Mouse (Mus musculus): Measurements from ENCODE around the gene Ece2. TPM values are rescaled to one million over a fixed set of nuclear protein-coding genes. Genes with fewer than 3 reads are reported as not detected.

The Ece2 gene
- 7.1 and 7.8 TPM in 2 replicates for polyA plus RNA-seq (2015; fragmentation: Nextera tagmentation; extraction: Ambion mirVana)

DNA sequence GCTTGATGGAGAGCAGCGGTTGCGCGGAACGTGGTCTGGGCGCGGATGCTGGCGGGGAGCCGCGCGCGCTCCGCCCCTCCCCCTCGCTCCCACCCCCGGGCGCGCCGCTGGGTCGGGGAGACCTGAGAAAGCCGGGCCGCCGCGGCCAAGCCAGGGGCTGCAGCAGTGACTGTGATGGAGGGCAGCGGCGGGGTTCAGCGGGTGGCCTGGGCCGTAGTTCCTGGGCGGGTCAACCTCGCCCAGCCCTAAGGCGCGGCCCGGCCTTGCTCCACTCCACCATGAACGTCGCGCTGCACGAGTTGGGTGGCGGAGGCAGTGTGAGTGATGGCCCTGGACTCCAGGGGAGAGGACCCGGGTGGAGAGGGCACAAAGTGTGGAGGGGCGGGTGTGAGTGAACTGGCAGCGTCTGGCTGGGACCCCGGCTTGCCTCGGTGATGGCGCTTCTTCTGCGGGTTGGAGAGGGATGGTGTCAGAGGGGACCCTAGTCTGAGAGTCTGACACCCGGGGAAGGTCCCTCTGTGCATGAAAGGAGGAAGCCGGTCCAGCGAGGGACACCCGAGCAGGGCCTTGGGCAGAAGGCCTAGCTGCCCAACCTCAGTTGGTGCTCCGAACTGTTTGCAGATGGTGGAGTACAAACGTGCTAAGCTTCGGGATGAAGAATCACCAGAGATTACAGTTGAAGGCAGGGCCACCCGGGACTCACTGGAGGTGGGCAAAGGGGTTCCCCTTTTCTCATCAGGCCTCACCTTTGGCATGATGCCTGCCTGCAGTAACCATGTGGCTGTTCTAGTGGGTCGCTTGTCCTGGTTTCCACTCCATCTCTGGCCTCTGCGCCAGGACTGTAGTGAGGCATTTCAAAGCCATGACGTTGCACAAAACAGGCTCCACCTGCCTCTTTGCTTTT, at the start of gene Ece2:
TSS of gene Ece2 (plus strand) at position 98 of the 904 bp plus-strand sequence.
- Histone ChIP-seq H3K4me3 (peak within 1 kb of the TSS; percentile 64), H3K4me1 (peaks cover 18% of the 10 kb centered on the region), H3K27me3 (no peaks in the 10 kb centered on the region), H3K27ac (no peak within 1 kb of the TSS; the same call in 1 of the 2 replicates), H3K9ac (peak within 1 kb of the TSS; percentile 86), H3K9me3 (replicated peaks) (no peaks in the 10 kb centered on the region), H3K36me3 (ENCODE audit: poor library complexity, severe bottlenecking) (peaks cover 9% of the 10 kb centered on the region; the same call in 1 of the 2 replicates), H3K4me2 (peak within 1 kb of the TSS; percentile 95)
- 6% methylated on average over 54 of the region's 54 CpGs for WGBS
- ATAC-seq, result peak; percentile 61

DNA sequence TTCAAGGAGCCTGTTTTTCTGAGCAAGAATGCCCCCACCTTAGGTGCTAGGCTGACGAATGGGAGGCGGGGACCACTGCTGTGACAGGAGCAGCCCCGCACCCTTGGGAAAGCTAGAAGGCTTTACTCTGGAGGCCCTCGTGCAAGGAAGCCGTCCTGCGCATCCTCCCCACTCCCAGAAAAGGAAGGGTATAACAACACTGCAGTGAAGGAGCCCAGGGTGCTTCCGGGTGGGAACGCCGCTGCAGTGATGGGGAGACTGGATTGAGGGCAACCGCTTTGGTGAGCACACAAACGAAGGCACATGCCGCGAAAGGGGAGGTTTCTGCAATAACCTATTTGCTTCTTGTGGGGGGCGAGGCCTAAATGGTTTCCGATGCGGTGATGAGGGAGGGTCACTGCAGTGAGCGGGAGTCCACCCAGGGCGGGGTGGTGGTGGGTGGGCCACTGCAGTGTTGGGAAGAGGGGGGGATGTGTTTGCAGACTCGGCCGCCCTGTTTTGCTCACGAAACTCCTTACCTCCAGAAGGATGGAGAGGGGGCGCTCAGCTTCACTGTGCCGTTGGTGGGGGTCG, 40.2 kb upstream of the Ece2 start, which contains the start of gene Vwa5b2:
TSS of gene Vwa5b2 (plus strand) at position 106 of the 573 bp plus-strand sequence.
- peak within 1 kb of the TSS; percentile 66 for H3K9ac ChIP-seq
- H3K4me1 ChIP-seq, result peaks cover 21% of the 10 kb centered on the region
- H3K27ac ChIP-seq, result no peak within 1 kb of the TSS
- under 1% methylated on average over 24 of the region's 24 CpGs for WGBS
- no peaks in the 10 kb centered on the region for H3K9me3 ChIP-seq (replicated peaks)
- peak; percentile 64 for ATAC-seq
- peak within 1 kb of the TSS; percentile 52 for H3K4me3 ChIP-seq
- peaks cover 67% of the 10 kb centered on the region for H3K27me3 ChIP-seq
- no peaks in the 10 kb centered on the region for H3K36me3 ChIP-seq (ENCODE audit: poor library complexity, severe bottlenecking)
- H3K4me2 ChIP-seq, result peak within 1 kb of the TSS; percentile 93

DNA sequence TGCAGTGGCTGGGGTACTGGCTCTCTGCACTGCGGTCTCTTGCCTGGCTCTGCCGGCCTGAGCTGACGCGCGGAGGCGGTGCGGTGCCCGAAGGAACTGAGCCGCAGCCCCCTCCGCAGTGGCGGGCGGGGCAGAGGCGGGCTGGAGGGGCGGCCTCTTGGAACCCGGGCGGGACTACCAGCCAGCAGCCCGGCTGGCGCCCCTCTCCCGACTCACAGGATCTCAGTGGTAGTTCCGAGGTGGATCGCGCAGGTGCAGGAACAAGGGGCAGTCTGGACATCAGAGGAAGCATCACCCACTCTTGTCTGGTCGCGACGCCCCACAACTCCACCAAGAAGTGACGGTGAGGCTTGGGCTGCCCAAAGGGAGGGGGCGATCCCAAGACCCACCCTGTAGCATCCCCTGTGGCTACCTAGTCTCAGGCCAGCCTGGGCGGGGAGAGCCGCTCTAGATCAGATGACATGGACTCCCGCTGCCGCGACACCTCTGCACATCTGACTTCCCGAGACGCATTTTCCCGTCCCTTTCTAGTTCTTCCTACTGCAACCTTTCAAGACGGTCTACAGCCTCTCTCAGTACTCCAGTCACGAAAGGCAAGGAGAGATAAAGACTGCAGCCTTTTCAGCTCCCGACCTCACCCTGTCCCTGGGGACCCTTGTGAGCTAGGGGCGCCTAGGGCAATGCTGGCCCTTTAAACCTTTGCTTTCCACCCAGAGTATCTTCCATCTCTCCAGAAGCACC, 39.5 kb upstream of the Ece2 start:
- WGBS, result under 1% methylated on average over 39 of the region's 39 CpGs
- ATAC-seq, result peak; percentile 88
- Histone ChIP-seq H3K27ac (no peak overlapping the region), H3K9ac (peak overlapping the region; percentile 66), H3K4me3 (peak overlapping the region; percentile 52), H3K27me3 (peaks cover 70% of the 10 kb centered on the region), H3K4me1 (peaks cover 21% of the 10 kb centered on the region), H3K9me3 (replicated peaks) (no peaks in the 10 kb centered on the region), H3K4me2 (peak overlapping the region; percentile 93), H3K36me3 (ENCODE audit: poor library complexity, severe bottlenecking) (no peaks in the 10 kb centered on the region)

DNA sequence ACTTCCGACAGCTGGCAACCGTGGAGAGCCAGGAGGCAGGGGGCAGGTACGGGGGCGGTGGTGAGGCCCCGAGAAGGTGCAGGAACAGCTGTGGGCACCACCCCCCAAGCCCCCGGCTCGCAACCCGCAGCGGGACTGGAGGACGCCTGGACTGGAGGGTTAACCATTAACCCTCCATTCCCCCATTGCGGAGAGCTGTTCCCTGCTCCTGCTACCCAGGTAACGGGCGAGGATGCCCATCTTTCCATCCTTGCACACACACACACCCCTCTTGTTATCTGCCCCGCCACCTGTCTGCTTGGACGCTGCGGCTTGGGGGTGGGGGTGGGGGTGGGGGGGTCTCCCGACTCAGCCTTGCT, 39.0 kb upstream of the Ece2 start:
- peak overlapping the region; percentile 66 for H3K9ac ChIP-seq

GRCm38 (mm10) chr16:20591076-20591705, 38.4 kb upstream of the Ece2 start:
- peaks cover 70% of the 10 kb centered on the region for H3K27me3 ChIP-seq
- peaks cover 21% of the 10 kb centered on the region for H3K4me1 ChIP-seq
- 0 out of 2 replicates have a peak overlapping the region, but pooled peaks have one; percentile 27 for H3K9ac ChIP-seq
- H3K4me2 ChIP-seq, result peak overlapping the region; percentile 93
- H3K9me3 ChIP-seq (replicated peaks), result no peaks in the 10 kb centered on the region
- peak overlapping the region; percentile 52 for H3K4me3 ChIP-seq
- 0 out of 2 replicates have a peak, but pooled peaks have one; percentile 2 for ATAC-seq
- WGBS, result 3% methylated on average over 48 of the region's 48 CpGs
- no peaks in the 10 kb centered on the region for H3K36me3 ChIP-seq (ENCODE audit: poor library complexity, severe bottlenecking)
- H3K27ac ChIP-seq, result no peak overlapping the region

More for the DNA sequence above, 39.0 kb upstream of the Ece2 start:
- Histone ChIP-seq H3K36me3 (ENCODE audit: poor library complexity, severe bottlenecking) (no peaks in the 10 kb centered on the region), H3K4me1 (peaks cover 21% of the 10 kb centered on the region), H3K27ac (no peak overlapping the region), H3K9me3 (replicated peaks) (no peaks in the 10 kb centered on the region), H3K4me3 (peak overlapping the region; percentile 52), H3K4me2 (peak overlapping the region; percentile 93), H3K27me3 (peaks cover 70% of the 10 kb centered on the region)
- ATAC-seq, result 0 out of 2 replicates have a peak, but pooled peaks have one; percentile 5
- 5% methylated on average over 16 of the region's 17 CpGs for WGBS

DNA sequence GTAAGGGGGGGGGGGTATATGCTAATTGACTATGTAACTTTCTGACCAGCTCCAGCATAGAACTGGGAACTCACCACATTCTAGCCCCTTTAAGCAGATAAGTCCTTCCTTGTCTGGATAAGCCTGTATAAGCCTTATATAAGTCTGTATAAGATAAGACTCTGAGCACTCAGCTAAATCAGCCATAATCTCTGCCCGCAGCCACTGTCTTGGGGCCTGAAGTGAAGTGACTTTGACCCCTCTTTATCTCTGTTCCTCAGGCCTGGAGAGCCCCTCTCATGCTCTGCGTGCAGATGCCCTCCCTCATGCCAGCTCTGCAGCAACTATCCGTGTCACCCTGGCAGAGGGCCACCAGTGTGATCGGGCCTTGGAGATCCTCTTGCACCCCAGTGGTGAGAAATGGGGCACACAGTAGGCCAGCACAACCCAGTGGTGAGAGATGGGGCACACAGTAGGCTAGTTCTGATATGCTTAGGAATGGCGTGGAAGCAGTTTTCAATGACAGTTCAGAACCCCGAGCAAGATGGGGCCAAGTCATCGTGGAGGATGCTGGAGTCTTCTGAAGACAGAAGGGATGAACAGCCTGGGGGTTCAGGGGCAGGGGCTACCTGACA, 34.5 kb upstream of the Ece2 start:
- peaks cover 12% of the 10 kb centered on the region for H3K4me1 ChIP-seq
- no peak overlapping the region for H3K27ac ChIP-seq
- no peak overlapping the region for H3K9ac ChIP-seq
- H3K27me3 ChIP-seq, result peaks cover 45% of the 10 kb centered on the region
- no peak overlapping the region for H3K4me3 ChIP-seq
- ATAC-seq, result no peak
- H3K36me3 ChIP-seq (ENCODE audit: poor library complexity, severe bottlenecking), result no peaks in the 10 kb centered on the region
- no peaks in the 10 kb centered on the region for H3K9me3 ChIP-seq (replicated peaks)
- 90% methylated on average over 7 of the region's 7 CpGs for WGBS
- no peak overlapping the region for H3K4me2 ChIP-seq

DNA sequence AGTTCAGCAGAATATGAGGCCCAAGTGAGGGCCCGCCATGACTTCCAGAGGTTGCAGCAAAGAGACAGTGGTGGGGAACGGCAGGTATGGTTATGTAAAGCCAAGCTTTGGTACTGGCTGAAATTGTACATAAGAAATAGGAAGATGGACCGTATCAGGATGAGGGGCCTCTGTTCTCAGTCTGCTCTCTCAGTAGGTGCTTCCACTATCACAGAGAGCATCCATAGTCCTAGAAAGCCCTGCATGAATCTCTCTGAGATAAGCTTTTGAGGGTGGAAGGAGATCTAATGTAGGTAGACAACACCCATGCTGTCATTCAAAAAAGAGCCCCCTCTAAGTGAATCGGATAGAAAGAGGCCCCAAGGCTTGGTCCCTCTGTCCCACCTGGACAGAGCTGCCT, 33.9 kb upstream of the Ece2 start:
- Histone ChIP-seq H3K9me3 (replicated peaks) (no peaks in the 10 kb centered on the region), H3K9ac (no peak overlapping the region), H3K27ac (no peak overlapping the region), H3K4me2 (no peak overlapping the region), H3K36me3 (ENCODE audit: poor library complexity, severe bottlenecking) (no peaks in the 10 kb centered on the region), H3K27me3 (peaks cover 40% of the 10 kb centered on the region), H3K4me1 (peaks cover 6% of the 10 kb centered on the region), H3K4me3 (no peak overlapping the region)
- WGBS, result 89% methylated on average over 4 of the region's 4 CpGs
- ATAC-seq, result no peak

GRCm38 (mm10) chr16:20596687-20597441, 32.8 kb upstream of the Ece2 start:
- Histone ChIP-seq H3K4me2 (no peak overlapping the region), H3K27ac (no peak overlapping the region), H3K27me3 (peaks cover 28% of the 10 kb centered on the region), H3K4me3 (no peak overlapping the region), H3K4me1 (no peaks in the 10 kb centered on the region), H3K36me3 (ENCODE audit: poor library complexity, severe bottlenecking) (no peaks in the 10 kb centered on the region), H3K9me3 (replicated peaks) (no peaks in the 10 kb centered on the region), H3K9ac (no peak overlapping the region)
- no peak for ATAC-seq
- 78% methylated on average over 7 of the region's 7 CpGs for WGBS

- Histone ChIP-seq H3K9ac (0 out of 2 replicates have a peak overlapping the region, but pooled peaks have one; percentile 3), H3K4me2 (no peak overlapping the region), H3K9me3 (replicated peaks) (no peaks in the 10 kb centered on the region), H3K4me1 (peaks cover 11% of the 10 kb centered on the region), H3K27me3 (no peaks in the 10 kb centered on the region), H3K36me3 (ENCODE audit: poor library complexity, severe bottlenecking) (peaks cover 19% of the 10 kb centered on the region), H3K4me3 (no peak overlapping the region), H3K27ac (no peak overlapping the region)
- WGBS, result 73% methylated on average over 5 of the region's 5 CpGs
- ATAC-seq, result no peak
These were observed 29.1 kb upstream of the Ece2 start for GRCm38 (mm10) chr16:20600511-20600910.

DNA sequence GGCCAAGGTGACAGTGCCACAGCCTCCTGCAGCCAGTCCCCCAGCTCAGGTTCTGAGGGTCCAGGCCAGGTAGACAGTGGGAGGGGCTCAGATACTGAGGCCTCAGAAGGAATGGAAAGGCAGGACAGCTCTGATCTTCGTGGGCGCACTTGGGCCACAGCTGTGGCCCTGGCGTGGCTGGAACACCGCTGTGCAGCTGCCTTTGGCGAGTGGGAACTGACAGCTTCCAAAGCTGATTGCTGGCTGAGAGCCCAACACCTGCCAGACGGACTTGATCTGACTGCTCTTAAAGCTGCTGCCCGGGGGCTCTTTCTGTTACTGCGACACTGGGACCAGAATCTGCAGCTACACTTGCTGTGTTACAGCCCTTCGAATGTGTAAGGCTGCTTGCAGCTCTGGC, 24.9 kb upstream of the Ece2 start:
- WGBS, result 65% methylated on average over 9 of the region's 9 CpGs
- Histone ChIP-seq H3K4me1 (peaks cover 23% of the 10 kb centered on the region), H3K9me3 (replicated peaks) (no peaks in the 10 kb centered on the region), H3K4me3 (no peak overlapping the region), H3K4me2 (no peak overlapping the region), H3K9ac (peak overlapping the region; percentile 12; the same call in 1 of the 2 replicates), H3K36me3 (ENCODE audit: poor library complexity, severe bottlenecking) (peaks cover 46% of the 10 kb centered on the region), H3K27ac (0 out of 2 replicates have a peak overlapping the region, but pooled peaks have one; percentile 54), H3K27me3 (no peaks in the 10 kb centered on the region)
- ATAC-seq, result peak; percentile 34; the same call in 1 of the 2 replicates

All from forebrain, embryonic 13.5 days (tissue).